Mouse (Mus musculus) 416B (cell line): ENCODE data around the gene Nlk.
"Not testable (repeated sequence)": the region's sequence is repeated elsewhere in the genome, so short reads cannot be mapped to it uniquely, and the experiment has no call there.

Experiments
- DNase-seq: peaks from one replicate; pipeline ENCODE4 v3.0.0; 2011; ENCODE audit warnings: low read depth

The Nlk gene

DNA sequence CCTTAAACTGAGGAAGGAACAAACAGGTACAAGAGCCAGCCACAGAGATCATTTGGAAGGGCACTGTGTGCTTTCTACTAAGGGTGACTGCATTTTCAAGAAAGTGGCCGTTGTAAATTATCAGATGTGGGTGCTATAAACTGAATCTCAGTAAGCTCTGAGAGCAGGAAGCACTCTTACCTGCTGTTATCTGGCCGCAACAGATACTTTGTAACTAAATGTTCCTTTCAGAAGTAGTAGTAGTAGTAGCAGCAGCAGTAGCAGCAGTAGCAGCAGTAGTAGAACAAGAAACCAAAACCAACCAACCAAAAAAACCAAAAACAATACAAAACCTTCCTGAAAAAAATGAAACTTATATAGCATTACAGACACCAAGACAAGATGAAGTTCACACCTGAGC lies 101.4 kb downstream of the Nlk start:
- DNase-seq = no peak

DNA sequence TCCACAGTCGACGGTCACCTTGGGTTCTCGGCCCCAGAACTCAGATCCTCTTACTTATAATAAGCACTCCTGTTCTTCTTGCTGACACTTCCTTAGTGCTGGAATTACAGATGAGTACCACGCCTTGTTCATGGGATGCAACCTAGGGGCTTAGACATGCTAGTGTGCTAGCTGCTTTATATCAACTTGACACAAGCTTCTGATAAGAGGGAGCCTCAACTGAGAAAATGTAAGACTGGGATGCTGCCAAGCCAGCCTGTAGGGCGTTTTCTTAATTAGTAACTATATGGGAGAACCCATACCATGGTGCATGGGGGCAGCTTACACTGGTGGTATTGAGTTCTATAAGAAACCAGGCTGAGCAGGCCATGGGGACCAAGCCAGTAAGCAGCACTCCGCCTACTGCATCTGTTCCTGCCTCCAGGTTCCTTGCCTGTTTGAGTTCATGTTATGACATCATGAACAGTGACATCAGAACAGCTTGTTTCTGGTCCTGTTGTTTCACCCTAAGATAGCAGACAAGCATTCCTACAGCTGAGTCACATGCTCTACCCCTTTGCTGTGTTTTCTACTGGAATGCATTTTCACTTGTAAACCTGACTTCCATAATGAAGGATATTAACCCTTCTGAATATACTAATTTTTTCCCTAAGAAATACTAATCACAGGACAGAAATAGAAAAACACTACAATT lies 102.8 kb downstream of the Nlk start:
- DNase-seq = no peak

DNA sequence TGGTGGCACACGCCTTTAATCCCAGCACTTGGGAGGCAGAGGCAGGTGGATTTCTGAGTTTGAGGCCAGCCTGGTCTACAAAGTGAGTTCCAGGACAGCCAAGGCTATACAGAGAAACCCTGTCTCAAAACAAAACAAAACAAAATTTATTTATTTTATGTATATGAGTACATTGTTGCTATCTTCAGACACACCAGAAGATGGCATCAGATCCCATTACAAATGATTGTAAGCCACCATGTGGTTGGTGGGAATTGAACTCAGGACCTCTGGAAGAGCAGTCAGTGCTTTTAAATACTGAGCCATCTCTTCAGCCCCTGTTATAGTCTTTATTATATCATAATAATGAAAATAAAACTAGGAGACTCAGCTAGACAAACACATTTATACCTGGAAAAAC lies 109.5 kb downstream of the Nlk start:
- DNase-seq = not testable (repeated sequence)

DNA sequence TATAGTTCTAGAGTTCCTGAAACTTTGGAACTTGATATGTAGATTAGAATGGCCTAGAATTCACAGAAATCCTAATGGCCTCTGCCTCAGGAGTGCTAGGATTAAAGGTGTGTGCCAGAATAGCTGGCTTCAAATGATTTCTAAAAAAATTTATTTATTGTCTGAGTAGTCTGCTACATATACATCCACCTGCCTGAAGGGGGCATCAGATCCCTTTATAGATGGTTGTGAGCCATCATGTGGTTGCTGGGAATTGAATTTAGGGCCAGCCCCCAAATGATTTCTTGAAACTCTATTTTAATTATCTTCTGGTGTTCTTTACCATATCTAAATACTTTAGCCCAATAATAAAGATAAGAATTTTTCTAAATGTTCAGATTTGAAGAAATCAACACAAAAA lies 111.1 kb downstream of the Nlk start:
- DNase-seq = peak; percentile 49

DNA sequence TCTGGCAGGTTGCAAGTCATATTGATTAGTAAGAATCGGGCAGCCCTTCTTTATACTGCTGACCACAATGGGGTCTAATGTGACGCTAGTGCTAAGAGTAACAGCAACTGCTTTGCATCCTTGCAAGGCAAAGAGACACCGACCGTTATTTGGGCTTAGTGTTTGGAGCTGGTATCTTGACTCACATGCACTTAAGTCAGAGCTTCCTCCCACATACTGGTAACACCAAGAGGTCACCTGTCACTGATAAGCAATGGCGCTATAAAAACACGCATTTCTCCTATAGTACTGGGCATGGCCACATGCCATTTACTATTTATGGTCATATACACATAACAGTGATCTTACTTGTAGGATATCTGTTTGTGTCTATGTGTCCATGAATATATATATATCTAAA lies 114.3 kb downstream of the Nlk start:
- DNase-seq = peak; percentile 11

DNA sequence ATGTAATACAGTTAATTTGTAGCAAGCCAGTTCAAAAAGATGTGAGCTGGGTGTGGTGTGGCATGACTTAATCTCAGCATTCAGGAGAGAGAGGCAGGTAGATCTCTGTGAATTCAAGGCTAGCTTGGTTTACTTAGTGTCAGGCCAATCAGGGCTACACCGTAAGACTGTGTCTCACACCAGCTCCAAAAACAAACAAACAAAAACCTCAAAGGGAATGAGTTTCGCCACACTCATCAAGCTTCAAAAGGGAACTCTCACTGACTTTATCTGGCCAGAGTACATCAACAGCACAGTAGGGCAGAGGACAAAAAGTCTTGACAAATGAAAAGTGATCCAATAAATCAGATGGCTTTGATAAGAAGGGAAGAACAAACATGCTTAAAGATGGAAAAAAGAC lies 122.2 kb downstream of the Nlk start:
- DNase-seq = no peak

DNA sequence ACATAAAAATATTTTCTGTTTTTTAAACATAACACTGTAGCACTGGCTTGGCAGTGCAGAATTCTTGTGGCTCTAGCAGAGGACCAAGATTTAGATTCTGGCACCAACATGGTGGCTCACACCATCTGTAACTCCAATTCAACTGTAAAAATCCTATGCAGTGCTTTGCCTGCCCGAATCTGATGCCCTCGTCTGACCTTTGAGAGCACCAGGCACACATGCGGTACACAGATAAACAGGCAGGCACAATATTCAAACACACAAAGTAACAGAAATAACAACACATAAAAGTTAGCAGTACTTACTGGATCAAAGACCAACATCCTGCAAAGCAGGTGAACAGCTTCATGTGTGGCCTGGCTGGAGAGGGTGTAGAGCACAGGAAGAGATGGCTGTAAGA lies 122.6 kb downstream of the Nlk start:
- DNase-seq = no peak

DNA sequence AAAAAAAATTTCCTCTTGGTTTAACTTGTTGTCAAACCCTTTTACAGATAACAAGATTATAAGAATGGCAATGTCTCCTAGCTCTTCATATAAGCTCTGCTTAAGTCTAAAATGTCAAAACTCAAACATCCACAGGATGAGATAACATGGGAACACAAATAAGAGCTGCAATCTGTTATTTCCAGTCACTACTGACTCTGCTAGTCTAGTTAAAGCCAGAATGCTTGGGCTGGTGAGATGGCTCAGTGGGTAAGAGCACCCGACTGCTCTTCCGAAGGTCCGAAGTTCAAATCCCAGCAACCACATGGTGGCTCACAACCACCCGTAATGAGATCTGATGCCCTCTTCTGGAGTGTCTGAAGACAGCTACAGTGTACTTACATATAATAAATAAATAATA lies 123.1 kb downstream of the Nlk start:
- DNase-seq = not testable (repeated sequence)

DNA sequence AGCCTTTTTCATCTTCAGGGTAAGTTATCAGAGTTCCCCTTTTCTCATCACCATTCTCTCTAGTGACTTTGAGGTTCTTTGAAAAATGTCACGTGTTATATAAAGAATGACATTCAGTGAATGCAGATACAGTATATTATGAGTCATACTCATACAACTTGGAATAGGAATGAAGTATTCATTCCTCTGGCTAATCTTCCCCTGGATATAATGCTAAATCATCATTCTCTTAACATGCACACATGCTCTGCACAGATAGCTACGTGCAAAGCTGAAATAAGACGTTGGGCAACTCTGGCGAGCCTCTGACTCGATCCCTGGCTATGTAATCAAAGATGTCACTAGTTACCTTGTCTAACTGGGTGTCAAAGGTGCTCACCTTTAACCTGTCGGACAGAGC lies 125.3 kb downstream of the Nlk start:
- DNase-seq = no peak

DNA sequence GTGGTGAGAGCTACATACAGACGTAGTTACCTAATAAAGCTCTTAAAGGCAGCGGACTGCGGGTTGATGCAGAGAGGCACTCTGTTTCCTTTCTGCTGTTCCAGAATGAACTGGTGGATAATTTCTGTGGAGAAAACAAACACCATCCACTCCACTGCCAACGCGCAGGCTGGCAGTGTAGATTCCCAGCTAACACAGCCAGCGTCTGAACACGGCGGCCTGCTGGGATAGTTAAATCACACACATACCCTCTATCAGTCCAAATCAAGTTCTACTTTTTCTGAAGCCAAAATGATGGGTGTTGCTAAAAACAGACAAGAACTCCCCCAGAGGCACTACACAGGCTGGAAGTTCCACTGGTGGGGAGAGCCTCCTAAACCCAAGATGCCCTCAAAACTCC lies 125.7 kb downstream of the Nlk start:
- DNase-seq = no peak

DNA sequence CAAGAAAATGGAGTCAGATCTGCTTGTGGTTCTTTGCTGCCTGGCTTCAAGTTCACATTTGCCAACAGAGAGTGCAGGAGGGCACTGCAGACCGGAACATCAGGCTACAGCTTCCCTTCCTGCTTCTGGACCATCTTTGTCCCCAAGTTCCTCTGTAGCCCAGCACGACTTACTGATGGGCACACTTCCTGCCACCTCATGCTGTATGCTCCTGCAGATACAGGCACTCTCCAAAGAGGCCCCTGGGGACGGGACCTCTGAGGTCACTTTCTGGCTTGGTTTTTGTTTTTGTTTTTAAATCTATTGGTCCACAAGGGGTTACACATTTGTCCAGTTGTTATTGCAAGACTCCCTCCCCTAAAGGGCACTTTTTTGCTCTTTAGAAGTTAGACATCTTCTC lies 127.4 kb downstream of the Nlk start:
- peak; percentile 66 for DNase-seq

DNA sequence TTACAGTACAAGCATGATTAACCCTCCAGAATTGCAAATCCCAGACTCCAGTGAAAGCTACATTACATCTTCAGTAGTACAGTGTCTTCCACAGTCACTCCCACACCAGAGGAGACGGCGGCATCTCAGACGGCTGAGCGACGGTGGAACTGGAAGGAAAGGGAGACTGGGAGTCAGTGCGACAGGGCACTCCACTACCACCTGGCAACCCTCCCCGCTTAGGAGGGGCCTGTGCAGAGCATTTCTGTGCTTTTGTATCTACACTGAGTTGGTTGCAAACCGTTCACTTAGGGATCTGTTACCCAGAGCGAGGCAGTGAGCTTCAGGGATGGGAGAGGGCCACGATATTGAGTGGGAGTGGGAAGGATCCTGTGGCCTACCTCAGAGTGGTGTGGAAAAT lies 128.3 kb downstream of the Nlk start:
- DNase-seq = no peak

DNA sequence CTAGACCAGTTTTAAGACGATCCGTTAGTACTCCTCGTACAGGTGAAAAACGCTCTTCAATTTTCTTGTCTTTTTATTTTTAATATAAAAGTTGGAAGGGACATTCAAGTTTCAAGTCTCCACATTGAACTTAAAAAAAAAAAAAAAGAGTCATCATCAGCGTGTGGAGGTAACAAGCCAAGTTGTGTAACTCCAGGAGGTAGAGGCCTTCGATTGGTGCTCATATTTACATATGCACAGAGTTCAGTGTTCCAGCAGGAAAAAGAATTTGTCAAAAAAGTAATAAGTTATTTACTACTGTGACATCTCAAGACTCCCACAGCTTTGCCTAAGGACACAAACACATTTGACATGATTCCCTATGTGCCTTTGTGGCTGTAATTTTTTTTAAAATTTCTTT lies 129.6 kb downstream of the Nlk start:
- DNase-seq = no peak

DNA sequence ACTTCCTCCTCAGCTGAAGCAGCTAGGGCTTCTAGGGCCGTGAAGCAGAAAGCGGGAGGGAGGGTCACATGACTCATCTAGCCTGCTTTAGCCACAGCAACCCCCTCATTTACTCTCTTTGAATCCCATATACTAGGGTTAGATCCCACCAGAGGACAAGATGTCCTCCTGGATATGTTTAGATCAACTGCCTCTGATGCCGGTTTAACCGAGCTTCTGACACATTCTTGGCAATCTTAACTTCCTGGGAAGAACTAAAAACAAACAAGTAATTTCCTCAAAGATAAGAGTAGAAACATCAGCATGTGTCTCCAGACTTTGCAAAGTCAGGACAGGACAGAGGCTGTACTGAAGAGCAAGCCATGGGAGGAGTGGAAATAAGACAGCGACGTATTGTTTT lies 130.4 kb downstream of the Nlk start:
- peak; percentile 89 for DNase-seq

DNA sequence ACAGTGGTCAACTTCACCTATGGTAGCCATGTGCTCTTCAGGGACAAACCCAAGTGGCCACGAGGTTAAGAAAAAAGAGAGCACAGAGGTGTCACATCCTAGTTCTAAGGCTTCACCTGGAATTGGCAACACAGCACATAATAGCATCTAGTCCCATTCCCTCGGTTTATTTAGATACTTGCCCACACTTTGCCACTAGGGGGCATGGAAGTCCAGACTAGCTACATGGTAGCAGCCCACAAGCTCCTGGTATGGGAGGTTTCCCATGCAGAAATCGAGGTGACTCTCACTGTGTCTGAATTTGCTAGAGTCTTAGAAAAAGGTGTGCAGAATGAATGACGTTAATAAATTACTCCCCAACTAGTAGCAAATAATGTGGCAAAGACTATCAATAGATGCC lies 136.7 kb downstream of the Nlk start:
- peak; percentile 83 for DNase-seq

DNA sequence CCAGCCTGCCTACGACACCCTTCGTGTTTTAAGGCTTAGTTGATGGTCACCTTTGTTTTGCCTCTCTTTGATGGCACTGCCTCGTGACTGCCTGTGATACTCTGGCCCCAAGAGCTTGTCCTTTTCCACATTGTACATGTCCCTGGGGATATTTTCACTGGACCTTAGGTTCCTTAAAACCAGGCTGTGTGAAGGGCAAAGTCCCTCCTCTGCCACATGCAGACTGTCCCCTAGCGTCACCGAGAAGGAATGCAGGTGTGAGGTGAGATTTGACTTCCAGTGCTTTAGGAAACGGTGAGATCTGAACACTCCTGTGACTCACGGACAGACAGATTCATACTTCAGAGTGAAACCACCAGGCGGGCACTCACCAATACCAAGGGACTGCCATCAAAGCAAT lies 139.9 kb downstream of the Nlk start:
- no peak for DNase-seq

DNA sequence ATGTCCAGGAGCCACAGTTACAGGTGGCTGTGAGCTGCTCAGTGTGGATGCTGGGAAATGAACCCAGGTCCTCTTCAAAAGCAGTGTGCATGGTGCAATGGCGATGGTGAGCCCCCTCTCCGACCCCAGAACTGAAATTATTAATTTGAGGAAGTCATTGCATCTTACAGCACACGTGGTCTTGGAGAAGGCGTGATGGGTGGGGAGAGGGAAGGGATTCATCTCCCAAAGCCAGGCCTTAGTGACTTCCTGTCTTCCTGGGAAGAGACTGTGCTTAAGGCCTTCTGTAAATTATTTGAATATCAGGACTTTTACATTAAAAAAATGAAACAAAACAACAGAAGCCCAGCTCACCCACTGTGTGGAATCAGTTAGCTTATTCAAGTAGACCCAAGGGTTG lies 141.1 kb downstream of the Nlk start:
- DNase-seq = no peak

DNA sequence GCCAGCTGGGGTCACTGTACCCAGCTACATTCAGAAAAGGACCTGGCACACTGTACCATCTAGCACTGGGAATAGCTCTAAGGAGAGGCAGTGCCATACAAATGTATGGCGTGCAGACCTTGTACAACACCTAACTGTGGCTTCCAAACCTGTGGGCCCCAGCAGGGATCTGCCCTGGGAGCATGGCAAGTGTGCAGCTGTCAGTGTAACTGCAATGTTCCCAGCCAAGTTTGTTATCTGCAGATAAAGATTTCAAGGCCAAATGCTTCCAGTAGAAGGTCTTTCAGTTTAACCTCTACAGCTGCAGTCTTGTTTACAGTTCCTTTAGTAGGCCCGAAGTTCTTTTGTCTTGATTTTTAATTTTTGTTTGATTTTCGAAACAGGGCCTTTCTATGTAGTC lies 141.6 kb downstream of the Nlk start:
- DNase-seq = peak; percentile 66

DNA sequence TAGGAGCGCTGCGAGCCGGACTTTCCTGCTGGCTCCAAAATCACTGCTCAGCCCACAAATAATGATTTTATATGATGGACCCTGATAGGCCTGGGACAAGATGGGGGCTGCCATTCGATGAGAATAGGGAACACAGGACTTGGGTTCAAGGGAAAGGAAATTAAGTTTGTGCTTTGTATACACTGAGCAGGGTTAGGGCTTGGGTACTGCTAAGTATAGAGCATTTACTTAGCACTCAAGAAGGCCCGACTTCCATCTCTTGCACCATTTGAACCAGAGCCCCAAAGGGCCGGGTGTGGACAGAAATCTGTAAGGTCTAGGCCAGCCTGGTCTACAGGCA lies 146.1 kb downstream of the Nlk start:
- no peak for DNase-seq

DNA sequence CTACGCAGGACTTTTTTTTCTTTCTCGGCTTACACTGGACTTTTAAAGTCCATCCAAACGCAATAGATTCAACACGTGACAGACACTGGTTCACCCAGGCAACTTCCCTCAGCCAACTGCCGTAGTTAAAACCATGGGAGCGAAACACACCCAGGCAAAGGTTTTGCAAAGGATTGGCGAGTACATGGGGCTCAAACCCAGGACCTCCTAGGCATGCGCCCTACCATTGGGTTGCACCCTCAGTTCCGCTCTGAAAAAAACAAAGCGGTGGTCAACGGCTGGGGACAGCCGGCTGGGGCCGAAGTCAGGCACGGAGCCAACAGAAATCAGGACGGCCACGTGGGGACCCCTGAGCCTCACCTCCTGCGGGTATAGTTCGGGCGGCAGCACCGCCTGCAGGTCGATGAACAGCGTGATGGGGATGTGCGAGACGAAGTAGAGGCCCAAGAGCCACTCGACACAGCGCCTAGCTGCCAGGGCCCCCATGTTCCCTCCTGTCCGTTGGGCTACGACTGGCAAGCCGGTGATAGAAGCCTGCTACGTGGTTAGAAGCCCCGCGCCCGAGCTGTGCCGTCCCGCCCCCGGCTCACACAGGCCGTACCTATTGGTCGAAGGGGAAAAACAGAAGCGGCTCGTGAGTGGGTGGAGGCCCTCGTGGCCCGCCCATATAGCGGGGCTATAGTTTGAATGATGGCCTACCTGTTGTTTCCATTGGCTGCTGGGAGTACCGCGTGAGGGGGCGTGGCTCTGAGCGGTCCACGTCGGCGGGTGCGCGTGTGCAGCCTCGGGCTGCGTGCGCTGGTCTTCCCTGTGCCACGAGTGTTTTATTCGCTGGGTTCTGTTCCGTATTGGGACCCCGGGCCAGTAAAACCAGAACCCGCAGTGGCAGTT lies 146.8 kb downstream of the Nlk start, which contains the start of gene Tmem97:
Tmem97 (minus strand) TSS at position 610 of the 891 bp plus-strand sequence.
- DNase-seq = peak; percentile 98

DNA sequence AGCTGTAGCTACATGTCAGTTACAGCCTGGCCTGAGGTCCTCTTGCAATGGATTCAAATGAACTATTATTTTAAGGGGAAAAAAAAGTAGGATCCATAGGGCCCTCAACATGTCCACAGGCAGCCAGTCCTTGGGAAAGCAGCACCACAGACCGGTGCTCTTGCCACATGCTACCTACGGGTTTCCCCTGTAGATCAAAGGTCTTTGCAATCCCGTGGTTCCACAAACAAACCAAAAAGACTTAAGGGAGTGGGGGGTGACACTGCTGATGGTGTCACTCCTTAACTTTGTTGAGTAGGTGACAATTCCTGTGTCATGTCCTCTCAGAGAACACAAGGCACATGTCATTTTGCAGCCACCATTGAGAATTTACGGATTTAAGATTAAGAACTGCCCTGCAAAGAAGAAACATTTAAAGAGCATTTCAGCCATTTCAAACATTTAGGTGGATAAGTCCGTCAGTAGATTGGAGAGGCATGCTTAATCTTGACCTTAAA lies 147.6 kb downstream of the Nlk start:
- peak; percentile 52 for DNase-seq

DNA sequence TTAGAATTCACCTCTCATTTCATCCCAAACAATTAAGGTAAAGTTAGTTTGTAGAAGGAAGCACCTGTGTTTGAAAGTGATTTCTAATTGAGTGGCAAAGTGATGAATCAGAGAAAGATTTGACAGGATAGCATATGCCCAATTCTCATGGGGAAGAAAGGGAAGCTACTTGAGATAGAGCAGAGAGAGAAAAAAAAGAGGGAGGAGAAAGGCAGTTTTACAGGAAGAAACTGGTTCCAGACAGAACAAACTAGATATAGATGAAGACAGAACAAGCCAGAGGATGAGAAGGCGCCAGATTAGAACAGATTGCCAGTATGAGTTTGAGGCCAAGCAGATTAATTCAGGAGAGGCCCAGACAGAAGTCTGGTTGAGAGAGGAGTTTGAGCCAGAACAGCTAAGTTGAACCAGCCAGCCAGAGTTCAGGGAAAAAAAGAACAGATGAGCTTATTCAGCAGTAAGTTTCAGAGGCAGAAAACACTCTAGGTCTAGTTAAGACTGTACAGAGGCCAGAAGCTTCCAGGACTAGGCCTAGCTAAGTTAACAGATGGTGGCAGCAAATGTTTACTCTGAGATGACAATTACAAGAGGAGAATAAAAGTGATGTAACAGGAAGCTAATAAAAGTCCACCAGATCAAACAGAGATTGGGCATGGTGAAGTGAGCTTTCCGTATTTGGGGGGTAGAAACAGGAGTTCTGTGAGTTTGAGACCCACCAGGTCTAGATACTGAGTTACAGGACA lies 149.3 kb downstream of the Nlk start:
- peak; percentile 49 for DNase-seq

DNA sequence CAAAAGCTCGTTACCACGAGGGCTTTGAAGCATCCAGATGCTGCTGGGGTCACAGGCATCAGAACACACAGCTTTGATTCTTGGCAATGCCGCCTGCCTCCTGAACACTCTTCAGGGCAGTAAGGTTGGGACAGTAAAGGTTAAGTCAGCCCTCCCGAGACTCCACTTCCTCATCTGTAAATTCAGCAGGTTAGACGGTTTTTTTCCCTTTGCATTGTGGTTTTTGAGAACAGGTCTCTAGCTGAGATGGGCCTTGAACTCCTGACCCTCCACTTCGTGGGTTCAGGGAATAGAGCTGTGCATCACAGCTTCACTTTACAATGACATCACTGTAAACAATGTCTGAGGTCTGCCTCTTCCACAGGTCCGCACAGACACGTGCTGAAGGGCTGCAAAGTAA lies 152.0 kb downstream of the Nlk start:
- DNase-seq = peak; percentile 64
